ENCODE assay signal across 8 mouse cellular contexts in genomic region chr7:45154096-45154992, GRCm38 (mm10). TPM values are rescaled to one million over a fixed set of nuclear protein-coding genes. Genes with fewer than 3 reads are reported as not detected.
A peak's percentile ranks its signal among the peaks of the same experiment; 100 is the strongest.
DNase-seq lines count a peak whose midpoint lies in the region; ATAC-seq and TF ChIP-seq lines count a peak whose summit lies in the region.

Pih1d1 (plus strand) TSS chr7:45154303.
Aldh16a1 (minus strand) TSS chr7:45154584.

- H3K27me3 ChIP-seq in G1E (ENCODE audit: insufficient read depth, low read length): no peaks in the 10 kb centered on the region
- no peaks in the 10 kb centered on the region for H3K27me3 ChIP-seq in forebrain, embryonic 16.5 days (replicated peaks; ENCODE audit: control insufficient read depth, insufficient read depth, low read length)
- H3K27me3 ChIP-seq in lung, embryonic 14.5 days (ENCODE audit: insufficient read depth, low read length): no peaks in the 10 kb centered on the region
- H3K27me3 ChIP-seq in thymus, adult 2 months (ENCODE audit: control insufficient read depth, insufficient read depth, low read length): no peaks in the 10 kb centered on the region

- peak; percentile 86 for DNase-seq in G1E (ENCODE audit: low spot score)
- peak; percentile 97 to 99 for DNase-seq in cerebellum, adult 18-20 months
- DNase-seq in heart, postnatal 36 days: peak; percentile 96 to 99
- peak; percentile 96 for DNase-seq in layer of hippocampus, adult 2 months (ENCODE audit: low spot score in 2 of 2)
- DNase-seq in lung, embryonic 14.5 days: peak; percentile 98
- DNase-seq in thymus, adult 2 months: peak; percentile 97

- TF ChIP-seq POLR2A in olfactory bulb, adult 2 months (IDR thresholded peaks at IDR 0.05; ENCODE audit: insufficient read depth, low read depth, low read length): peak; percentile 99
- TF ChIP-seq POLR2A in thymus, adult 2 months (IDR thresholded peaks at IDR 0.05; ENCODE audit: control insufficient read depth, extremely low read depth, insufficient read depth, low read length, poor library complexity): peak; percentile 99

- H3K27ac ChIP-seq in forebrain, embryonic 16.5 days (ENCODE audit: low read length): peak within 1 kb of the TSS; percentile 97
- peak within 1 kb of the TSS; percentile 97 for H3K27ac ChIP-seq in layer of hippocampus, adult 2 months
- peak within 1 kb of the TSS; percentile 97 for H3K27ac ChIP-seq in lung, embryonic 14.5 days (ENCODE audit: low read depth)
- H3K27ac ChIP-seq in olfactory bulb, adult 2 months (ENCODE audit: insufficient read depth, low read depth, low read length): peak within 1 kb of the TSS; percentile 92
- H3K27ac ChIP-seq in thymus, adult 2 months (ENCODE audit: control insufficient read depth, insufficient read depth, low read length): peak within 1 kb of the TSS; percentile 61

- H3K9me3 ChIP-seq in G1E (replicated peaks): no peaks in the 10 kb centered on the region
- no peaks in the 10 kb centered on the region for H3K9me3 ChIP-seq in forebrain, embryonic 16.5 days (ENCODE audit: control insufficient read depth, low read length)
- H3K9me3 ChIP-seq in lung, embryonic 14.5 days (ENCODE audit: low read depth, low read length): no peaks in the 10 kb centered on the region

- peak; percentile 75 for ATAC-seq in G1E (ENCODE audit: extremely low read depth, insufficient number of reproducible peaks, low FRiP score, poor library complexity, severe bottlenecking)
- ATAC-seq in forebrain, embryonic 16.5 days: peak; percentile 97
- peak; percentile 94 for ATAC-seq in lung, embryonic 14.5 days (ENCODE audit: insufficient read depth)

- peak within 1 kb of the TSS; percentile 68 for H3K4me2 ChIP-seq in forebrain, embryonic 16.5 days (ENCODE audit: low read length)
- H3K4me2 ChIP-seq in lung, embryonic 14.5 days: peak within 1 kb of the TSS; percentile 85

- intact Hi-C loops in heart, postnatal 36 days (cut with DNase I): loop anchor here (1.0 kb wide), 1 partner anchor 26 kb away; the partner anchor contains the start of gene Rpl13a

- H3K9ac ChIP-seq in forebrain, embryonic 16.5 days (replicated peaks; ENCODE audit: low read depth, low read length): peak within 1 kb of the TSS; percentile 67
- peak within 1 kb of the TSS; percentile 70 for H3K9ac ChIP-seq in lung, embryonic 14.5 days

- WGBS in forebrain, embryonic 16.5 days: 4% methylated on average over 69 of the region's 69 CpGs
- WGBS in lung, embryonic 14.5 days: 3% methylated on average over 69 of the region's 69 CpGs
- 3% methylated on average over 69 of the region's 69 CpGs for WGBS in olfactory bulb, adult 2 months
- WGBS in thymus, adult 2 months: 3% methylated on average over 69 of the region's 69 CpGs

- H3K4me3 ChIP-seq in G1E (ENCODE audit: low read depth, low read length): peak within 1 kb of the TSS; percentile 81
- peak within 1 kb of the TSS; percentile 78 for H3K4me3 ChIP-seq in forebrain, embryonic 16.5 days (replicated peaks; ENCODE audit: low read length)
- H3K4me3 ChIP-seq in layer of hippocampus, adult 2 months: peak within 1 kb of the TSS; percentile 97
- peak within 1 kb of the TSS; percentile 54 for H3K4me3 ChIP-seq in lung, embryonic 14.5 days (ENCODE audit: low read depth, low read length)
- peak within 1 kb of the TSS; percentile 77 for H3K4me3 ChIP-seq in olfactory bulb, adult 2 months (ENCODE audit: insufficient read depth, low read depth, low read length)
- peak within 1 kb of the TSS; percentile 85 for H3K4me3 ChIP-seq in thymus, adult 2 months (ENCODE audit: control insufficient read depth, insufficient read depth, low read length)

- H3K4me1 ChIP-seq in G1E (ENCODE audit: insufficient read depth, low read depth, low read length): peaks cover 49% of the 10 kb centered on the region
- H3K4me1 ChIP-seq in forebrain, embryonic 16.5 days (replicated peaks; ENCODE audit: control insufficient read depth, insufficient read depth, low read length): peaks cover 23% of the 10 kb centered on the region
- H3K4me1 ChIP-seq in lung, embryonic 14.5 days (ENCODE audit: insufficient read depth): peaks cover 19% of the 10 kb centered on the region
- H3K4me1 ChIP-seq in olfactory bulb, adult 2 months (ENCODE audit: control insufficient read depth, insufficient read depth, low read length): peaks cover 4% of the 10 kb centered on the region; the same call in 1 of the 2 replicates
- peaks cover 7% of the 10 kb centered on the region for H3K4me1 ChIP-seq in thymus, adult 2 months (replicated peaks; ENCODE audit: control insufficient read depth, insufficient read depth, low read length)

- H3K36me3 ChIP-seq in G1E (replicated peaks): peaks cover 69% of the 10 kb centered on the region
- H3K36me3 ChIP-seq in forebrain, embryonic 16.5 days (ENCODE audit: control insufficient read depth, insufficient read depth): no peaks in the 10 kb centered on the region; the same call in 1 of the 2 replicates
- peaks cover 24% of the 10 kb centered on the region; the same call in 1 of the 2 replicates for H3K36me3 ChIP-seq in lung, embryonic 14.5 days (ENCODE audit: insufficient read depth)
- H3K36me3 ChIP-seq in thymus, adult 2 months (ENCODE audit: control insufficient read depth, insufficient read depth, low read length): no peaks in the 10 kb centered on the region

- TF ChIP-seq CTCF in G1E (IDR thresholded peaks at IDR 0.05; ENCODE audit: low read depth, low read length): no peak
- TF ChIP-seq CTCF in layer of hippocampus, adult 2 months (conservative IDR thresholded peaks at IDR 0.05): peak; percentile 78
- TF ChIP-seq CTCF in lung, embryonic 14.5 days (IDR thresholded peaks at IDR 0.05; ENCODE audit: low read depth): peak; percentile 61
- peak; percentile 51; the same call in 1 of the 2 replicates for TF ChIP-seq CTCF in olfactory bulb, adult 2 months (IDR thresholded peaks at IDR 0.05; ENCODE audit: insufficient read depth, low read depth, low read length)
- peak; percentile 86; the same call in 1 of the 2 replicates for TF ChIP-seq CTCF in thymus, adult 2 months (IDR thresholded peaks at IDR 0.05; ENCODE audit: borderline replicate concordance, control insufficient read depth, extremely low read depth, insufficient read depth, low read length, poor library complexity)

RNA-seq across cellular contexts. Expression of gene Pih1d1, which starts in this region (rescaled TPM):
- 82.8 and 124 TPM in 2 replicates for total RNA-seq in G1E (2014; fragmentation: Nextera tagmentation)
- 60.9 and 68.4 TPM in 2 replicates for total RNA-seq in G1E (2017)
- 46.4 TPM in 2 replicates for polyA plus RNA-seq in G1E (2012)
- 84.2 and 90.2 TPM in 2 replicates for polyA plus RNA-seq in forebrain, embryonic 16.5 days (2015; fragmentation: Nextera tagmentation; extraction: Ambion mirVana)
- 10 to 100 TPM; 41.8 to 43.1 TPM for total RNA-seq in heart, postnatal 36 days (2021)
- total RNA-seq in layer of hippocampus, adult 2 months (2021): 10 to 100 TPM; 43.0 to 46.1 TPM
- 110 and 112 TPM in 2 replicates for polyA plus RNA-seq in lung, embryonic 14.5 days (2014; fragmentation: Nextera tagmentation; extraction: Ambion mirVana)
- not detected in 2 replicates for polyA plus RNA-seq in olfactory bulb, adult 2 months (2012; ENCODE audit: insufficient read depth, insufficient read length, low replicate concordance, missing spikeins)
- 72.5 and 78.7 TPM in 2 replicates for polyA plus RNA-seq in thymus, adult 2 months (2012; rRNA removed)

RNA-seq across cellular contexts. Expression of gene Aldh16a1, which starts in this region (rescaled TPM):
- total RNA-seq in G1E (2014; fragmentation: Nextera tagmentation) (19.6 and 26.3 TPM in 2 replicates), G1E (2017) (33.8 and 34.7 TPM in 2 replicates)
- polyA plus RNA-seq in G1E (2012): 110 and 133 TPM in 2 replicates
- polyA plus RNA-seq in forebrain, embryonic 16.5 days (2015; fragmentation: Nextera tagmentation; extraction: Ambion mirVana): 19.3 and 20.9 TPM in 2 replicates
- 10 to 100 TPM; 20.6 to 22.8 TPM for total RNA-seq in heart, postnatal 36 days (2021)
- total RNA-seq in layer of hippocampus, adult 2 months (2021): 10 to 100 TPM; 13.2 to 13.3 TPM
- polyA plus RNA-seq in lung, embryonic 14.5 days (2014; fragmentation: Nextera tagmentation; extraction: Ambion mirVana): 52.1 and 52.9 TPM in 2 replicates
- polyA plus RNA-seq in olfactory bulb, adult 2 months (2012; ENCODE audit: insufficient read depth, insufficient read length, low replicate concordance, missing spikeins): not detected in 2 replicates
- 97.2 and 101 TPM in 2 replicates for polyA plus RNA-seq in thymus, adult 2 months (2012; rRNA removed)

Comparison
In these comparisons a context has a peak if more than half of its experiments do, and no peak if none do; other contexts are left out.
1. Peak in every context shown above with its lines: DNase-seq, ATAC-seq, H3K4me3 ChIP-seq and H3K27ac ChIP-seq.
2. RNA of gene Pih1d1 (polyA plus RNA-seq): 110 to 112 TPM in lung, embryonic 14.5 days, 84.2 to 90.2 TPM in forebrain, embryonic 16.5 days, 72.5 to 78.7 TPM in thymus, adult 2 months and 46.4 TPM in G1E; not detected in olfactory bulb, adult 2 months; every median in the first group is over 10 times any median in the second.
3. RNA of gene Aldh16a1 (polyA plus RNA-seq): 110 to 133 TPM in G1E, 97.2 to 101 TPM in thymus, adult 2 months, 52.1 to 52.9 TPM in lung, embryonic 14.5 days and 19.3 to 20.9 TPM in forebrain, embryonic 16.5 days; not detected in olfactory bulb, adult 2 months; every median in the first group is over 10 times any median in the second.